Comparison of ENCODE assay signal across 7 mouse cellular contexts in the genomic region with DNA sequence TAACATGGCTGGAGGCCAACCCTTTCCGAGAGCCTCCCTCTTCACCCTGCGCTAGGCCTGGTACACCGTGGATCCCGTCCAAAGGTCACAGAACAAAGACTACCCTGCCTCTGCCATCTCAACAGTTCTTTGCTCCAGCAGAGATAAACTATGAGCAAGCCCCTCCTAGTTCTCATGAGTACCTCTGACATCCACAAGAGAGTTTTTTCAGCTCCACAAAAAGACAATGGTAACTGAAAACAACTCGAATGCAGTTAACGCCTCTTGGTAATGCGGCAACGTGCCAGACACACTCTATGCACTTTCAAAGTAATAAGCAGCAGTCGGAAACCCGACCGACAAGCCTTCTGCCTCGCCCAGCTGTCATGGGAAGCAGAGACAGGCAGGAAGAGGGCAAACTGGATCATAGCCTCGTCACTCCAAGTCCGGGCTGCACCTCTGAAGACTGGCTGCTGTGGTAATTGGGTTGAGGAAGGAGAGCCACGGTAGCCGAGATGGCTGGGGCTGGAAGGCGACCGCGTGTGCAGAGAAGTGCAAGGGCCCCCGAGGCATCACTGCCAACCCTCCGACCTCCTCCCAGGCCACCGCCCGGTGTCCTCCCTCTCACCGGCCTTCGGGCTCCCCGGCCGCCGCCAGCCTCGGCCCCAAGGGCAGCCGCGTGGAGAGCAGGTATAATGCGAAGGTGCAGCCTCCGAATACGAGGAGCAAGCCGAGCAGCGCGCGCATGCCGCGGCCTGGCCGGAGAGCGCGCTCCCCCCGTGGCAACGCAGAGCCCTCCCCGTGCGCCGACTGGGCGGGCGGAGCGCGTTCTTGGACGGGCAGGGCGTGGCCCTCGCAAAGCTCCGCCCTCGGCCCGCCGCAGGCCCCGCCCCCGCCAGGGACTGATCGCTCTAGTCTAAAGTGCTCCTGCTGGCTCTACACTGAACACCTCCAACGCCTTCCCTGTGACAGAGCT. TPM values are rescaled to one million over a fixed set of nuclear protein-coding genes. Genes with fewer than 3 reads are reported as not detected.
DNase-seq lines count a peak whose midpoint lies in the region; ATAC-seq and TF ChIP-seq lines count a peak whose summit lies in the region.

A gene (minus strand): TSS at position 792 of the 955 bp plus-strand sequence.

- H3K36me3 ChIP-seq in embryonic facial prominence, embryonic 13.5 days: 0 out of 2 replicates have a peak, but pooled peaks cover 3% of the 10 kb centered on the region
- H3K36me3 ChIP-seq in kidney, adult 2 months (ENCODE audit: control insufficient read depth, insufficient read depth, low read length): no peaks in the 10 kb centered on the region
- no peaks in the 10 kb centered on the region; the same call in 1 of the 2 replicates for H3K36me3 ChIP-seq in limb, embryonic 12.5 days
- H3K36me3 ChIP-seq in midbrain, embryonic 15.5 days (replicated peaks): no peaks in the 10 kb centered on the region
- no peaks in the 10 kb centered on the region for H3K36me3 ChIP-seq in spleen, adult 2 months (ENCODE audit: control insufficient read depth, insufficient read depth, low read length)

- TF ChIP-seq CTCF in kidney, adult 2 months (conservative IDR thresholded peaks at IDR 0.05; ENCODE audit: insufficient read depth, insufficient read length, low read depth, low read length): no peak
- no peak for TF ChIP-seq CTCF in spleen, adult 2 months (IDR thresholded peaks at IDR 0.05; ENCODE audit: extremely low read depth, insufficient read depth, insufficient read length, insufficient replicate concordance)

- DNase-seq in adrenal gland, postnatal 36 days: peak; percentile 94 to 96
- peak; percentile 90 to 91 for DNase-seq in heart, adult 18-20 months
- DNase-seq in kidney, adult 2 months: peak; percentile 95
- DNase-seq in spleen, adult 2 months (ENCODE audit: low read depth in 1 of 2, low spot score in 2 of 2): peak; percentile 32 to 82

- peak; percentile 90 for ATAC-seq in embryonic facial prominence, embryonic 13.5 days (ENCODE audit: insufficient number of reproducible peaks, insufficient read depth, low FRiP score, low TSS enrichment, low read depth)
- peak; percentile 93 for ATAC-seq in limb, embryonic 12.5 days (ENCODE audit: insufficient number of reproducible peaks, insufficient read depth, low FRiP score, low TSS enrichment, low read depth)
- peak; percentile 98 for ATAC-seq in midbrain, embryonic 15.5 days (replicated peaks)

- H3K4me1 ChIP-seq in embryonic facial prominence, embryonic 13.5 days: peaks cover 13% of the 10 kb centered on the region
- peaks cover 3% of the 10 kb centered on the region; the same call in 1 of the 2 replicates for H3K4me1 ChIP-seq in kidney, adult 2 months (ENCODE audit: control insufficient read depth, insufficient read depth, low read length)
- peaks cover 8% of the 10 kb centered on the region for H3K4me1 ChIP-seq in limb, embryonic 12.5 days (replicated peaks)
- H3K4me1 ChIP-seq in midbrain, embryonic 15.5 days: peaks cover 11% of the 10 kb centered on the region
- peaks cover 3% of the 10 kb centered on the region; the same call in 1 of the 2 replicates for H3K4me1 ChIP-seq in spleen, adult 2 months (ENCODE audit: control insufficient read depth, insufficient read depth, insufficient read length)

- H3K4me3 ChIP-seq in embryonic facial prominence, embryonic 13.5 days: peak within 1 kb of the TSS; percentile 77
- peak within 1 kb of the TSS; percentile 74 for H3K4me3 ChIP-seq in kidney, adult 2 months (ENCODE audit: insufficient read depth, low read depth, low read length)
- peak within 1 kb of the TSS; percentile 74 for H3K4me3 ChIP-seq in limb, embryonic 12.5 days (replicated peaks)
- H3K4me3 ChIP-seq in midbrain, embryonic 15.5 days: peak within 1 kb of the TSS; percentile 70
- H3K4me3 ChIP-seq in spleen, adult 2 months (ENCODE audit: extremely low read depth, insufficient read depth, insufficient read length): peak within 1 kb of the TSS; percentile 70

- H3K9ac ChIP-seq in embryonic facial prominence, embryonic 13.5 days: peak within 1 kb of the TSS; percentile 84
- H3K9ac ChIP-seq in limb, embryonic 12.5 days (replicated peaks): peak within 1 kb of the TSS; percentile 74
- peak within 1 kb of the TSS; percentile 69 for H3K9ac ChIP-seq in midbrain, embryonic 15.5 days

- 0 out of 2 replicates have a peak within 1 kb of the TSS, but pooled peaks have one; percentile 56 for H3K27ac ChIP-seq in embryonic facial prominence, embryonic 13.5 days
- peak within 1 kb of the TSS; percentile 54 for H3K27ac ChIP-seq in kidney, adult 2 months (ENCODE audit: insufficient read depth, low read depth, low read length)
- H3K27ac ChIP-seq in limb, embryonic 12.5 days: peak within 1 kb of the TSS; percentile 45; the same call in 1 of the 2 replicates
- H3K27ac ChIP-seq in midbrain, embryonic 15.5 days: peak within 1 kb of the TSS; percentile 70
- no peak within 1 kb of the TSS for H3K27ac ChIP-seq in spleen, adult 2 months (ENCODE audit: insufficient read depth, low read length)

- TF ChIP-seq POLR2A in kidney, adult 2 months (IDR thresholded peaks at IDR 0.05; ENCODE audit: low read depth, low read length): no peak
- no peak for TF ChIP-seq POLR2A in spleen, adult 2 months (IDR thresholded peaks at IDR 0.05; ENCODE audit: low read depth, low read length)

- WGBS in embryonic facial prominence, embryonic 13.5 days: 2% methylated on average over 57 of the region's 63 CpGs
- 2% methylated on average over 63 of the region's 63 CpGs for WGBS in kidney, adult 2 months
- 2% methylated on average over 63 of the region's 63 CpGs for WGBS in limb, embryonic 12.5 days
- WGBS in midbrain, embryonic 15.5 days: under 1% methylated on average over 55 of the region's 63 CpGs
- WGBS in spleen, adult 2 months: 4% methylated on average over 63 of the region's 63 CpGs

- no peaks in the 10 kb centered on the region for H3K9me3 ChIP-seq in embryonic facial prominence, embryonic 13.5 days
- H3K9me3 ChIP-seq in limb, embryonic 12.5 days: no peaks in the 10 kb centered on the region
- no peaks in the 10 kb centered on the region for H3K9me3 ChIP-seq in midbrain, embryonic 15.5 days

- peak within 1 kb of the TSS; percentile 79 for H3K4me2 ChIP-seq in embryonic facial prominence, embryonic 13.5 days
- peak within 1 kb of the TSS; percentile 74 for H3K4me2 ChIP-seq in limb, embryonic 12.5 days
- H3K4me2 ChIP-seq in midbrain, embryonic 15.5 days: peak within 1 kb of the TSS; percentile 76

- H3K27me3 ChIP-seq in embryonic facial prominence, embryonic 13.5 days: no peaks in the 10 kb centered on the region
- H3K27me3 ChIP-seq in kidney, adult 2 months (replicated peaks; ENCODE audit: control insufficient read depth, insufficient read depth, low read length): no peaks in the 10 kb centered on the region
- no peaks in the 10 kb centered on the region for H3K27me3 ChIP-seq in limb, embryonic 12.5 days
- H3K27me3 ChIP-seq in midbrain, embryonic 15.5 days (replicated peaks): no peaks in the 10 kb centered on the region
- H3K27me3 ChIP-seq in spleen, adult 2 months (ENCODE audit: control insufficient read depth, insufficient read depth, low read length): no peaks in the 10 kb centered on the region

RNA-seq across cellular contexts. Expression of the gene that starts here (rescaled TPM):
- total RNA-seq in adrenal gland, postnatal 36 days (2021): 10 to 100 TPM; 17.3 to 19.9 TPM
- polyA plus RNA-seq in embryonic facial prominence, embryonic 13.5 days (2015; fragmentation: Nextera tagmentation; extraction: Ambion mirVana): 32.3 and 35.2 TPM in 2 replicates
- 10 to 100 TPM; 11.6 to 14.0 TPM for total RNA-seq in heart, adult 18-20 months (2021)
- polyA plus RNA-seq in kidney, adult 2 months (2012; rRNA removed): 15.2 and 17.5 TPM in 2 replicates
- 35.2 and 35.4 TPM in 2 replicates for polyA plus RNA-seq in limb, embryonic 12.5 days (2016; fragmentation: Nextera tagmentation; extraction: Ambion mirVana)
- 40.2 and 40.5 TPM in 2 replicates for polyA plus RNA-seq in midbrain, embryonic 15.5 days (2015; fragmentation: Nextera tagmentation; extraction: Ambion mirVana)
- polyA plus RNA-seq in spleen, adult 2 months (2012; rRNA removed): 4.3 and 4.7 TPM in 2 replicates
